Mouse (Mus musculus) megakaryocyte, embryonic 14.5 days (primary cell): Measurements from ENCODE around the gene Xrn2. TPM values are rescaled to one million over a fixed set of nuclear protein-coding genes. Genes with fewer than 3 reads are reported as not detected.
"Not testable (repeated sequence)": the region's sequence is repeated elsewhere in the genome, so short reads cannot be mapped to it uniquely, and the experiment has no call there.

Source experiments
- H3K27me3 ChIP-seq: replicated peaks from 2 replicates; pipeline ENCODE3; 2012; ENCODE audit warnings: inconsistent platforms
- H3K36me3 ChIP-seq: replicated peaks from 2 replicates; pipeline ENCODE3; 2012; ENCODE audit warnings: low read length, inconsistent platforms, mixed read lengths
- H3K4me1 ChIP-seq: 2 replicates; pipeline ENCODE4 v1.6.1; 2012; ENCODE audit warnings: inconsistent platforms
- H3K4me3 ChIP-seq: replicated peaks from 2 replicates; pipeline ENCODE3; 2012; ENCODE audit warnings: moderate library complexity, mild to moderate bottlenecking, inconsistent platforms
- H3K9me3 ChIP-seq: 2 replicates; pipeline ENCODE4 v1.6.1; 2012; ENCODE audit warnings: inconsistent platforms
- FLI1 ChIP-seq: IDR thresholded peaks from 2 replicates; pipeline ENCODE4 v1.6.1; 2012; ENCODE audit warnings: low read length, inconsistent platforms, mixed read lengths
- GATA1 ChIP-seq: IDR thresholded peaks from 3 replicates; pipeline ENCODE4 v1.6.1; 2012; ENCODE audit warnings: mixed read lengths, low read length, inconsistent platforms, borderline replicate concordance
- polyA plus RNA-seq: library from polyadenylated mRNA; stranded (reverse); fragments of >175 nt; gene quantifications from 2 replicates; pipeline ENCODE4 v1.2.3, GENCODE M21; 2012; ENCODE audit warnings: low replicate concordance; ENCODE audit not compliant: insufficient read depth

Gene Xrn2
- polyA plus RNA-seq, 1 experiment: 2.8 TPM

GRCm38 (mm10) chr2:147010952-147011351, 1.8 kb upstream of the Xrn2 start:
- peaks cover 38% of the 10 kb centered on the region for H3K4me1 ChIP-seq

GRCm38 (mm10) chr2:147011474-147012140, 1.2 kb upstream of the Xrn2 start:
- Histone ChIP-seq H3K4me1 (peaks cover 42% of the 10 kb centered on the region), H3K4me3 (peak overlapping the region; percentile 98), H3K9me3 (no peaks in the 10 kb centered on the region), H3K36me3 (peaks cover 8% of the 10 kb centered on the region), H3K27me3 (no peaks in the 10 kb centered on the region)
- no peak for TF ChIP-seq FLI1
- TF ChIP-seq GATA1: no peak

More at GRCm38 (mm10) chr2:147010952-147011351, 1.8 kb upstream of the Xrn2 start:
- Histone ChIP-seq H3K4me3 (no peak overlapping the region), H3K27me3 (no peaks in the 10 kb centered on the region), H3K36me3 (peaks cover 4% of the 10 kb centered on the region), H3K9me3 (no peaks in the 10 kb centered on the region)
- TF ChIP-seq GATA1: no peak
- TF ChIP-seq FLI1: no peak

- peak overlapping the region; percentile 98 for H3K4me3 ChIP-seq
- H3K4me1 ChIP-seq: peaks cover 44% of the 10 kb centered on the region
- H3K36me3 ChIP-seq: peaks cover 10% of the 10 kb centered on the region
- H3K27me3 ChIP-seq: no peaks in the 10 kb centered on the region
- no peaks in the 10 kb centered on the region for H3K9me3 ChIP-seq
- TF ChIP-seq FLI1 (no peak), GATA1 (no peak)
Observed at GRCm38 (mm10) chr2:147012141-147012622, 614 bp upstream of the Xrn2 start.

- Histone ChIP-seq H3K36me3 (peaks cover 10% of the 10 kb centered on the region), H3K4me1 (peaks cover 40% of the 10 kb centered on the region), H3K27me3 (no peaks in the 10 kb centered on the region), H3K4me3 (peak overlapping the region; percentile 98), H3K9me3 (no peaks in the 10 kb centered on the region)
- TF ChIP-seq GATA1 (no peak), FLI1 (no peak)
Observed at GRCm38 (mm10) chr2:147013194-147013969, 586 bp downstream of the Xrn2 start.

GRCm38 (mm10) chr2:147014101-147014886, 1.5 kb downstream of the Xrn2 start:
- H3K36me3 ChIP-seq: peaks cover 10% of the 10 kb centered on the region
- H3K4me1 ChIP-seq: peaks cover 40% of the 10 kb centered on the region
- no peak for TF ChIP-seq FLI1
- H3K4me3 ChIP-seq: peak overlapping the region; percentile 98
- H3K27me3 ChIP-seq: no peaks in the 10 kb centered on the region
- H3K9me3 ChIP-seq: no peaks in the 10 kb centered on the region

- H3K27me3 ChIP-seq, H3K9me3 ChIP-seq: not testable (repeated sequence)
- H3K4me1 ChIP-seq: peaks cover 38% of the 10 kb centered on the region
Observed at GRCm38 (mm10) chr2:147022041-147022440, 9.2 kb downstream of the Xrn2 start.

GRCm38 (mm10) chr2:147023067-147023466, 10.3 kb downstream of the Xrn2 start:
- no peak for TF ChIP-seq FLI1
- no peak for TF ChIP-seq GATA1
- H3K4me1 ChIP-seq: peaks cover 38% of the 10 kb centered on the region
- no peak overlapping the region for H3K4me3 ChIP-seq
- peaks cover 35% of the 10 kb centered on the region for H3K36me3 ChIP-seq
- H3K9me3 ChIP-seq: no peaks in the 10 kb centered on the region
- no peaks in the 10 kb centered on the region for H3K27me3 ChIP-seq

More at GRCm38 (mm10) chr2:147022041-147022440, 9.2 kb downstream of the Xrn2 start:
- peak overlapping the region; percentile 33 for H3K4me3 ChIP-seq
- peaks cover 25% of the 10 kb centered on the region for H3K36me3 ChIP-seq

GRCm38 (mm10) chr2:147023560-147023959, 10.8 kb downstream of the Xrn2 start:
- Histone ChIP-seq H3K4me1 (peaks cover 38% of the 10 kb centered on the region), H3K4me3 (peak overlapping the region; percentile 44), H3K9me3 (no peaks in the 10 kb centered on the region), H3K36me3 (peaks cover 40% of the 10 kb centered on the region), H3K27me3 (no peaks in the 10 kb centered on the region)
- TF ChIP-seq GATA1: no peak
- TF ChIP-seq FLI1: no peak

- H3K27me3 ChIP-seq: no peaks in the 10 kb centered on the region
- TF ChIP-seq GATA1 (no peak), FLI1 (no peak)
- peaks cover 5% of the 10 kb centered on the region; the same call in 1 of the 2 replicates for H3K4me1 ChIP-seq
- H3K9me3 ChIP-seq: no peaks in the 10 kb centered on the region
- H3K4me3 ChIP-seq: no peak overlapping the region
- H3K36me3 ChIP-seq: peaks cover 87% of the 10 kb centered on the region
Observed at GRCm38 (mm10) chr2:147033065-147033464, 20.3 kb downstream of the Xrn2 start.

GRCm38 (mm10) chr2:147035864-147036263, 23.1 kb downstream of the Xrn2 start:
- H3K9me3 ChIP-seq: no peaks in the 10 kb centered on the region
- H3K4me1 ChIP-seq: no peaks in the 10 kb centered on the region; the same call in 1 of the 2 replicates
- H3K27me3 ChIP-seq: no peaks in the 10 kb centered on the region
- peaks cover 86% of the 10 kb centered on the region for H3K36me3 ChIP-seq
- no peak for TF ChIP-seq GATA1
- TF ChIP-seq FLI1: no peak
- H3K4me3 ChIP-seq: no peak overlapping the region
